Mouse (Mus musculus) spleen, adult 2 months (tissue): ENCODE results near the gene Ndufv1.

Experiments used
- CTCF ChIP-seq: fragments of 200-500 bp; IDR thresholded peaks from 2 replicates; pipeline ENCODE4 v1.5.1; 2011; ENCODE audit warnings: mild to moderate bottlenecking, inconsistent platforms; ENCODE audit not compliant: insufficient read depth, insufficient read length, insufficient replicate concordance; ENCODE audit errors: extremely low read depth
- POLR2A ChIP-seq: fragments of 200-500 bp; IDR thresholded peaks from 2 replicates; pipeline ENCODE4 v1.6.1; 2011; ENCODE audit warnings: low read depth, low read length, inconsistent platforms

DNA sequence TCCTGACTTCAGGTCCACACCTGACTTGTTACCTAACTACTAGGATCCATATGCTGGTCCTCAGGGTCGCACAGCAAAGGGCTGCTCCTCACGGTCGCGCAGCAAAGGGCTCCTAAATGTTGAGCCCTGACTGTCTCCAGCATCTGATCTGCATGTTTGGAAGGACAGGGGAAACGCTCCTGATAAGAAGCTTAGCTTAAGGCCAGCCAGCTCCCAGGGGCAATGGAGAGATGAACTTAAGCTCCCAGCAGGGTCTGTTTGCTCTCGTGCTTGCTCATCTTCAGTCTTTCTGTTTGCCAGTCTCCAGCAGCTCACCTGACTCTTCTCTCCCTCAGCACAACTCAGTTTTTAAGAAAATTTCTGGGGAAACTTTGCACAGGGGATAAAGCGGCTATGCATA is 20.1 kb upstream of the Ndufv1 start:
- no peak for TF ChIP-seq CTCF
- no peak for TF ChIP-seq POLR2A
